Mouse (Mus musculus) kidney, postnatal 0 days (tissue): ENCODE data around the gene Hmgb1. TPM values are rescaled to one million over a fixed set of nuclear protein-coding genes. Genes with fewer than 3 reads are reported as not detected.

Source experiments
- ATAC-seq: fragments of 200-750 bp; cut with Nextera tagmentation; replicated peaks from 2 replicates; pipeline ENCODE4 v1.8.0; 2017; ENCODE audit warnings: low read depth, moderate number of reproducible peaks, moderate TSS enrichment, moderate library complexity; ENCODE audit not compliant: low FRiP score
- DNase-seq: peaks from one replicate; pipeline ENCODE4 v3.0.0-alpha.2; 2016; ENCODE audit warnings: low spot score
- H3K27ac ChIP-seq: fragments of 300-500 bp; sonication (generic); 2 replicates; pipeline ENCODE4 v1.5.1; 2014; ENCODE audit warnings: mild to moderate bottlenecking
- H3K27me3 ChIP-seq: fragments of 300-500 bp; sonication (generic); 2 replicates; pipeline ENCODE4 v1.6.1; 2014; ENCODE audit warnings: low read length, mixed read lengths; ENCODE audit not compliant: insufficient read depth
- H3K36me3 ChIP-seq: fragments of 300-500 bp; sonication (generic); 2 replicates; pipeline ENCODE4 v1.6.1; 2014; ENCODE audit warnings: low read length, mixed read lengths; ENCODE audit not compliant: insufficient read depth
- H3K4me1 ChIP-seq: fragments of 300-500 bp; sonication (generic); replicated peaks from 2 replicates; pipeline ENCODE4 v1.6.1; 2014; ENCODE audit warnings: antibody characterized with exemption, low read length, mixed read lengths; ENCODE audit not compliant: insufficient read depth
- H3K4me2 ChIP-seq: fragments of 300-500 bp; sonication (generic); 2 replicates; pipeline ENCODE4 v1.6.1; 2014; ENCODE audit warnings: mild to moderate bottlenecking, low read length, moderate library complexity, mixed read lengths
- H3K4me3 ChIP-seq: fragments of 300-500 bp; sonication (generic); replicated peaks from 2 replicates; pipeline ENCODE4 v1.5.1; 2014; ENCODE audit warnings: low read depth, low read length
- H3K9ac ChIP-seq: fragments of 300-500 bp; sonication (generic); 2 replicates; pipeline ENCODE4 v1.6.1; 2014; ENCODE audit warnings: low read depth, low read length
- H3K9me3 ChIP-seq: fragments of 300-500 bp; sonication (generic); replicated peaks from 2 replicates; pipeline ENCODE4 v1.6.1; 2016; ENCODE audit warnings: low read length, inconsistent platforms, mixed read lengths
- CTCF ChIP-seq: IDR thresholded peaks from 2 replicates; pipeline ENCODE4 v1.5.1; 2016; ENCODE audit warnings: antibody characterized with exemption, low read depth, mild to moderate bottlenecking, moderate library complexity
- WGBS: fragments of 180-500 bp; shearing (Covaris S2); extraction: QIAGEN DNeasy Blood & Tissue Kit; methylation state at CpG from one replicate; pipeline ENCODE4 v1.1.7; 2014; 5-methylcytosine and 5-hydroxymethylcytosine counted together
- polyA plus RNA-seq: library from polyadenylated mRNA; unstranded; fragments of >200 nt; fragmentation: Nextera tagmentation; extraction: Ambion mirVana; gene quantifications from 2 replicates; pipeline ENCODE4 v1.2.1, GENCODE M21; 2015

Hmgb1 gene
- polyA plus RNA-seq, 1 experiment from 2014 or later = 1,196 TPM

- no peak for ATAC-seq
- Histone ChIP-seq H3K4me1 (no peaks in the 10 kb centered on the region), H3K9ac (no peak overlapping the region), H3K9me3 (no peaks in the 10 kb centered on the region), H3K27ac (no peak overlapping the region), H3K4me3 (no peak overlapping the region), H3K4me2 (no peak overlapping the region), H3K27me3 (no peaks in the 10 kb centered on the region), H3K36me3 (no peaks in the 10 kb centered on the region)
- TF ChIP-seq CTCF = no peak
- DNase-seq = no peak
- WGBS = 50% methylated on average over 8 of the region's 8 CpGs
These were observed 13.3 kb downstream of the Hmgb1 start for GRCm38 (mm10) chr5:149170841-149171588.

GRCm38 (mm10) chr5:149168816-149169215, 15.5 kb downstream of the Hmgb1 start:
- no peak overlapping the region for H3K27ac ChIP-seq
- TF ChIP-seq CTCF = no peak
- no peak overlapping the region for H3K9ac ChIP-seq
- no peaks in the 10 kb centered on the region for H3K9me3 ChIP-seq
- no peak overlapping the region for H3K4me2 ChIP-seq
- H3K27me3 ChIP-seq = no peaks in the 10 kb centered on the region
- no peak overlapping the region for H3K4me3 ChIP-seq
- no peak for DNase-seq
- no peak for ATAC-seq
- H3K36me3 ChIP-seq = no peaks in the 10 kb centered on the region
- 86% methylated on average over 9 of the region's 9 CpGs for WGBS
- H3K4me1 ChIP-seq = no peaks in the 10 kb centered on the region

- H3K27me3 ChIP-seq = no peaks in the 10 kb centered on the region
- WGBS = 80% methylated on average over 2 of the region's 2 CpGs
- no peak for ATAC-seq
- H3K4me2 ChIP-seq = no peak overlapping the region
- H3K9ac ChIP-seq = no peak overlapping the region
- no peak for TF ChIP-seq CTCF
- H3K36me3 ChIP-seq = no peaks in the 10 kb centered on the region
- no peak overlapping the region for H3K4me3 ChIP-seq
- H3K27ac ChIP-seq = no peak overlapping the region
- no peak for DNase-seq
- no peaks in the 10 kb centered on the region for H3K4me1 ChIP-seq
- H3K9me3 ChIP-seq = no peaks in the 10 kb centered on the region
These were observed 16.2 kb downstream of the Hmgb1 start for GRCm38 (mm10) chr5:149168051-149168450.

GRCm38 (mm10) chr5:149166011-149166410, 18.3 kb downstream of the Hmgb1 start:
- no peak for ATAC-seq
- no peak overlapping the region for H3K4me2 ChIP-seq
- DNase-seq = no peak

GRCm38 (mm10) chr5:149164881-149165280, 19.4 kb downstream of the Hmgb1 start:
- DNase-seq (no peak), ATAC-seq (no peak)
- no peak overlapping the region for H3K9ac ChIP-seq
- H3K9me3 ChIP-seq = no peaks in the 10 kb centered on the region
- H3K4me3 ChIP-seq = no peak overlapping the region
- TF ChIP-seq CTCF = no peak
- H3K27ac ChIP-seq = no peak overlapping the region
- no peaks in the 10 kb centered on the region for H3K27me3 ChIP-seq
- H3K36me3 ChIP-seq = no peaks in the 10 kb centered on the region
- H3K4me2 ChIP-seq = no peak overlapping the region
- no peaks in the 10 kb centered on the region for H3K4me1 ChIP-seq
- WGBS = 29% methylated on average over 7 of the region's 7 CpGs

More at GRCm38 (mm10) chr5:149166011-149166410, 18.3 kb downstream of the Hmgb1 start:
- Histone ChIP-seq H3K4me1 (no peaks in the 10 kb centered on the region), H3K9me3 (no peaks in the 10 kb centered on the region), H3K27me3 (no peaks in the 10 kb centered on the region), H3K27ac (no peak overlapping the region), H3K36me3 (no peaks in the 10 kb centered on the region), H3K9ac (no peak overlapping the region), H3K4me3 (no peak overlapping the region)
- 94% methylated on average over 10 of the region's 10 CpGs for WGBS
- no peak for TF ChIP-seq CTCF

GRCm38 (mm10) chr5:149162890-149163289, 21.4 kb downstream of the Hmgb1 start:
- Histone ChIP-seq H3K9me3 (no peaks in the 10 kb centered on the region), H3K9ac (no peak overlapping the region), H3K4me2 (no peak overlapping the region), H3K27ac (no peak overlapping the region), H3K36me3 (no peaks in the 10 kb centered on the region), H3K4me1 (no peaks in the 10 kb centered on the region), H3K4me3 (no peak overlapping the region), H3K27me3 (no peaks in the 10 kb centered on the region)
- ATAC-seq (no peak), DNase-seq (no peak)
- 67% methylated on average over 7 of the region's 7 CpGs for WGBS
- no peak for TF ChIP-seq CTCF

- H3K36me3 ChIP-seq = no peaks in the 10 kb centered on the region
- 62% methylated on average over 4 of the region's 4 CpGs for WGBS
These were observed 23.8 kb downstream of the Hmgb1 start for GRCm38 (mm10) chr5:149160469-149160868.

More at GRCm38 (mm10) chr5:149160469-149160868, 23.8 kb downstream of the Hmgb1 start:
- no peaks in the 10 kb centered on the region for H3K27me3 ChIP-seq
- no peak for TF ChIP-seq CTCF
- H3K4me3 ChIP-seq = no peak overlapping the region
- no peak overlapping the region for H3K27ac ChIP-seq
- H3K4me1 ChIP-seq = no peaks in the 10 kb centered on the region
- no peaks in the 10 kb centered on the region for H3K9me3 ChIP-seq
- ATAC-seq = no peak
- DNase-seq = no peak
- H3K9ac ChIP-seq = no peak overlapping the region
- no peak overlapping the region for H3K4me2 ChIP-seq
